Mouse (Mus musculus) bone marrow macrophage, adult 2 months (primary cell): Measurements from ENCODE around the gene Sh3bgrl. TPM values are rescaled to one million over a fixed set of nuclear protein-coding genes. Genes with fewer than 3 reads are reported as not detected.
"Not testable (repeated sequence)": the region's sequence is repeated elsewhere in the genome, so short reads cannot be mapped to it uniquely, and the experiment has no call there.

Source experiments
- H3K27ac ChIP-seq: 2 replicates; pipeline ENCODE4 v1.5.1; 2012; ENCODE audit warnings: low read depth, low read length; ENCODE audit not compliant: insufficient read depth
- H3K4me1 ChIP-seq: 2 replicates; pipeline ENCODE4 v1.6.1; 2012; ENCODE audit warnings: low read length; ENCODE audit not compliant: control insufficient read depth, insufficient read depth
- H3K4me3 ChIP-seq: 2 replicates; pipeline ENCODE4 v1.5.1; 2012; ENCODE audit warnings: mild to moderate bottlenecking, low read length, moderate library complexity; ENCODE audit not compliant: insufficient read depth
- CTCF ChIP-seq: IDR thresholded peaks from 2 replicates; pipeline ENCODE4 v1.5.1; 2012; ENCODE audit warnings: low read depth, mild to moderate bottlenecking, low read length, moderate library complexity
- POLR2A ChIP-seq: IDR thresholded peaks from 2 replicates; pipeline ENCODE4 v1.6.1; 2012; ENCODE audit warnings: mild to moderate bottlenecking, low read depth, low read length, borderline replicate concordance
- polyA plus RNA-seq: library from polyadenylated mRNA; stranded (reverse); fragments of >200 nt; gene quantifications from 2 replicates; pipeline ENCODE4 v1.2.4, GENCODE M21; 2012; ENCODE audit not compliant: missing spikeins, insufficient read depth, insufficient read length

Gene Sh3bgrl
- polyA plus RNA-seq = 340 and 347 TPM in 2 replicates

DNA sequence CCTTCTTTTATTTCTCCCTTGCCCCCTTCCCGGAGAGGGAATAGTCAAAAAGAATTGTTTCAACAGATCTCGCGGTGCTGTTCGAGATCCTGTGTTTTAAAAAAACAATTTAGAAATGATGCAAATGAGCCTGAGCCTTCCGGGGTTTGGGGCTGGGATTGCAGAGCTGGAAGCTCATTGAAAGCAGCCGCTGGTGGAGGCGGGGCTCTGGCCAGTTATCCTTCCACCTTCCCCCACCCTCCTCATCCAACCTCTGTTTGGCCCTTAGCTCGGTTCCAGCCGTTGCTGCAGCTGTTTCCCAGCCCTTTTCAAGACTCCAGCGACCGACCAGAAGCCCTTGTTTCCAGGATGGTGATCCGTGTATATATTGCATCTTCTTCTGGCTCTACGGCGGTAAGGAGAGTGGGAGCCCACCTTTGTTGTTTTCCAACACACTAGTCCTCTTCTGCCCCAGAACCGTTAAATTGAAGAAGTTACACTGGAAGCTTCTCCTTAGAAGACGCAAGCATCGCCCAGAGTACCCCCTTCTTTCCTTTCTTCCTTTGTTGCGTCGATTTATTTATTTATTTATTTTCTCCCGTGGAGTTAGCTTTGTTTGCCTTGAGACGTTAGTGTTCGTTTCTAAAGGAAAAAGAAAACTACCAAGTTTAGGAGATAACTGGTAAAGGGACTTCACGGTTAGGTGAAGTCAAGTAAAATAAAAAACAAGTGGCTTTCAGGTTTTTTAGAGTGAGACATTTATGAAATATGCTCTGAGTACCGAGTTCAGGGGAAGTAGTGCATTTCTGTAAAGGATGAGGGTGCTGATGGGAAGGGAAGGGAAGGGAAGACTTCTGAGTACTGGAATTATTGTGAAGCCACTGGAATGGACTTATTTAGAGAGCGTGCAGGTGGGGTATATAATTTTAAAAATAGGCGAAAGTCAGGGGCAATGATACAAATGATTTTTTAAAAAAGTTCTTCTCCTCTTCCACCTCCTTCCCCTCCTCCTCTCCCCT, at the start of gene Sh3bgrl:
Gene Sh3bgrl, plus strand, starts transcription at position 121 of the 998 bp plus-strand sequence.
- Histone ChIP-seq H3K4me3 (peak within 1 kb of the TSS; percentile 94), H3K4me1 (no peaks in the 10 kb centered on the region), H3K27ac (peak within 1 kb of the TSS; percentile 97)
- no peak for TF ChIP-seq CTCF
- no peak for TF ChIP-seq POLR2A

DNA sequence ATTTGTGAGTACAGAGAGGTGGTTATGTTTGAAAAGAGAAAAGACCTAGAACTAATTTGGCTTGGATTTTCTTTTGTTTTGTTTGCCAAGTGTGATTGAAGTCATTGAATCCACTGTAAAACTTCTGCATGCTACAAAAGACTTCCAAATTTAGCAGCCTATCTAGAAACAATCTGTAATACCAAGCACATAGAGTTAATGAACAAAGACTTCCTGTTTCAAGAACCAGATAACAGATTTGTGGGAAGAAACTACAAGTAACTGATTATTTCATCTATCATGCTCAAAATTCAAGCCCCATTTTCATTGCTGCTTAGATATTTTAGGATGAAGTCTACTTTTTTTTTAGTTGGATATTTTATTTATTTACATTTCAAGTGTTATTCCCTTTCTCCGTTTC, 47.4 kb upstream of the Sh3bgrl start:
- Histone ChIP-seq H3K4me3 (no peak overlapping the region), H3K4me1 (no peaks in the 10 kb centered on the region), H3K27ac (no peak overlapping the region)
- TF ChIP-seq POLR2A = no peak
- no peak for TF ChIP-seq CTCF

DNA sequence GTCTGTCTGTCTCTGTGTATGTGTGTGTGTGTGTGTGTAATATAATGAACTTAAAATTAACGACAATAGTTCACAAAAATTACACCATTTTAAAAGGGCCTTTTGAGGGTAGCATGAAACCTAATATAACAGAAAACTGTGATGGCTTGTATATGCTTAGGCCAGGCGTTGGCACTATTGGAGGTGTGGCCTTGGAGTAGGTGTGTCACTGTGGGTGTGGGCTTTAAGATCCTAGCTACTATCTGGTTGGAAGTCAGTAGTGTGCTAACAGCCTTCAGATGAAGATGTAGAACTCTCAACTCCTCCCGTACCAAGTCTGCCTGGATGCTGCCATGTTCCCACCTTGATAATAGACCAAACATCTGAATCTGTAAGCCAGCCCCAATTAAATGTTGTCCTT, 23.4 kb upstream of the Sh3bgrl start:
- TF ChIP-seq CTCF (no peak), POLR2A (no peak)
- no peaks in the 10 kb centered on the region for H3K4me1 ChIP-seq
- H3K4me3 ChIP-seq = no peak overlapping the region
- H3K27ac ChIP-seq = no peak overlapping the region

DNA sequence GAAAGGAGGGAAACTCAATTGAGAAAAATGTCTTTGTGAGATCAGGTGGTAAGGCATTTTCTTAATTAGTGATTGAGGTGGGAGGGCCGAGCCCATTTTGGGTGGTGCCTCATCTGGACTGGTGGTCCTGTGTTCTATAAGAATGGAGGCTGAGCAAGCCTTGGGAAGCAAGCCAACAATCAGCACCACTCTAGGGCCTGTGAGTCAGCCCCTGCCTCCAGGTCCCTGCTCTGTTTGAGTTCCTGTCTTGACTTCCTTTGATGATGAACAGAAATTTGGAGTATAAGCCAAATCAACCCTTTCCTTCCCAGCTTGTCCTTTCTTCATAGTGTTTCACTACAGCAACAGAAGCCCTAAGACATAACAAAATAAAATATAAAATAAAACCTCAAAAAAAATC, 19.4 kb upstream of the Sh3bgrl start:
- no peaks in the 10 kb centered on the region for H3K4me1 ChIP-seq
- H3K27ac ChIP-seq = no peak overlapping the region
- no peak overlapping the region for H3K4me3 ChIP-seq
- TF ChIP-seq POLR2A = no peak
- TF ChIP-seq CTCF = no peak

DNA sequence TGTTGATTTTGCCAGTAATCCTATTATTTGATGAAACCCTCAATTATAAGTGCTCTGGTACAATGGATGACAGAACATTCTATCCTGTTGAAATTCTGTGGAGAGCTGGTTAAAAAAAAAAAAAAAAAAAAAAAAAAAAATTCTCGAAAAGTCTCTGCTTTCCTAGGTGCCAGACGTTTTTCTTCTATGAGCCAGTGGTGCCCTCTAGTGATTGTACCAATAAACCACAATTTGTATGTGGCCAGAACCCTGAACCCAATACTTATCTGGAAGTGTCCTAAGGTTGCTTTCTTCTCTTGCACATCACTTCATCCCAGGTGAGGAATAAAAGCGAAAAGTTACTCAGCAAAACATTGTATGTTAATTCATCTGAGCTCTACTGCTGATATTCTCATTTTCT, 18.8 kb upstream of the Sh3bgrl start:
- no peak for TF ChIP-seq CTCF
- TF ChIP-seq POLR2A = no peak
- Histone ChIP-seq H3K27ac (no peak overlapping the region), H3K4me3 (no peak overlapping the region), H3K4me1 (no peaks in the 10 kb centered on the region)

DNA sequence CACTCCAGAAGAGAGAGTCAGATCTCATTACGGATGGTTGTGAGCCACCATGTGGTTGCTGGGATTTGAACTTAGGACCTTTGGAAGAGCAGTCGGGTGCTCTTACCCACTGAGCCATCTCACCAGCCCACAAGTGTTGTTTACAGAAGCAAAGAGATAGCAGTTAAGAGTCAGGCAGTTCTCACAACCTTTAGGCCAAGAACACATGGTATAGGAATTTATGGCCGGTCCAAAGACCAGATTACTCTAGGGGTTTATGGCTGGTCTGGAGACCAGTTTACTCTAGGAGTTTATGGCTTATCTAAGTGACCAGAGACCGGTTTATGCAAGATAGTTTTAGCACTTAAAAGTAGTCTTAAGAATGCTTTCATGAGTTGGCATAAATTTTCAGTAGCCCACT, 15.8 kb upstream of the Sh3bgrl start:
- H3K4me3 ChIP-seq, H3K27ac ChIP-seq, H3K4me1 ChIP-seq: not testable (repeated sequence)

DNA sequence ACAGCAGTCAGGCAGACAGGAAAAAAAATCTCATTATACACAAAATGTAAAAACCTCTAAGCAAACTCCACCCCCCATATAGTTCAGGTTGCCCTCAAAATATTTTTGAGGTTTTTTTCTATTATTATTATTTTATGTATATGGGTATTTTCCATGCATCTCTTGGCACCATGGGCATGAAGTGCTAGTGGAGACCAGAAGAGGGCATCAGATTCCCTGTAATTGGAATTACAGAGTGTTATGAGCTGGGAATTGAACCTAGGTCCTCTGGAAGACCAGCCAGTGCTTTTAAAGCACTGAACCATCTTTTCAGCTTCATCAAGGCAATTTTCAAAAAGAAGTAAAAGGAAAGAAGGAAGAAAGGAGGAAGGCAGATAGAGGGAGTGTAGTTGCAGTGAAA, 8.1 kb upstream of the Sh3bgrl start:
- no peak for TF ChIP-seq POLR2A
- TF ChIP-seq CTCF = no peak
- Histone ChIP-seq H3K27ac (no peak overlapping the region), H3K4me1 (no peaks in the 10 kb centered on the region), H3K4me3 (no peak overlapping the region)

DNA sequence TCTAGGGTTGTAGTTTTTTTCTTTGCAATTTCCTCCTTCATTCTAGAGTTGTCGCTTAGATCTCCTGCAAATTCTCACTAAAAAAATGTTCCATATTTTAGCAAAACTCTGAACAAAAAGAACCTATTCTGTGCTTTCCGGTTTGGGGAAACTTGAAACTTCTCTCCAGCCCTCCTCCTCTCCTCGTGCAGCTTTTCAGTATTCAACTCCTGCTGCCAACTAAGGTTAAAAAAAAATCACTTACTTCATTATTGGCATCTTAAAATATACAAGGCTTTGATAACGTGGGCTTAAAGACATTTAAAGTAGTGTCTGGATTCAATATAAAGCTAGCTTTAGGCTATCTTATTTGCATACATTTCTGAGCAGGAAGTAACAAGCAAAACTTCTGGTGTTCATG, 365 bp upstream of the Sh3bgrl start:
- Histone ChIP-seq H3K27ac (peak overlapping the region; percentile 77), H3K4me3 (peak overlapping the region; percentile 94), H3K4me1 (no peaks in the 10 kb centered on the region)
- TF ChIP-seq POLR2A = no peak
- TF ChIP-seq CTCF = no peak

DNA sequence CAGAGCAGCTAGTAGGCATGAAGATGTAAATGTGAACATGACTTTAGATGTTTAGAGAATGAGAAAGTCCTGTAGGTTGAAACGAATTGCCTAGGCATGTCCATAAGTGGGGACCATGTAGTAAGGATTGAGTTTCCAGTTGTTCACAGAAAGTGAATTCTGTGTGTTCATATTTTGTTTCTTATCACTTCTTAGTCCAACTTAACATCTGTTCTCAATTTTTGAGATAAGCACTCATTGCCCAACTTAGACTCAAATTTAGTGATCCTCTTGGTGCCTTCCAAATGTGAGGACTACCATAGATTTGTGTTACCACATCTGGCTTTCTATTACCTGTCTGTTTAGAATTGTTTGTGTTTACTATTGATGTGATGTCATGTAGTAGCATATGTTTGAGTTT, 3.3 kb downstream of the Sh3bgrl start:
- H3K27ac ChIP-seq = no peak overlapping the region
- H3K4me3 ChIP-seq = no peak overlapping the region
- H3K4me1 ChIP-seq = peaks cover 2% of the 10 kb centered on the region; the same call in 1 of the 2 replicates
- TF ChIP-seq CTCF (no peak), POLR2A (no peak)

DNA sequence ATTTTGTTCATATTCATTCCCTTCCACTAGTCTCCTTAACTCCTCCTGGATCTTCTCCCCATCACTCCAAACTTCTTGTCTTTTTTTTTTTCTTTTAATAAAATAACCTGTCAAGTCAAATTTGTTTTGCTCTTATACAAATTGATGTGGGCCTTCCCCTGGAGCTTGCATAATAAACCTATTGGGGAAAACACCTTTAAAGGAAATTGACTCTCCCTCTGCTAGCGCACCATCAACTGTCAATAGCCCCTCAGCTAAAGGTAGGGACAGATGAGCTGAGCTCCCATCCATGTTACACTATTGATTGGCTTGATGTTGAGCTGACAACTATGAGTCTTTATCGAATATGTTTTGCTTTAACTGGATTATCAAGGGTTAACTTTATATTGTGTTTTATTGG, 5.3 kb downstream of the Sh3bgrl start:
- peaks cover 4% of the 10 kb centered on the region; the same call in 1 of the 2 replicates for H3K4me1 ChIP-seq

More for the DNA sequence above, 5.3 kb downstream of the Sh3bgrl start:
- no peak overlapping the region for H3K27ac ChIP-seq
- no peak overlapping the region for H3K4me3 ChIP-seq
- no peak for TF ChIP-seq POLR2A
- no peak for TF ChIP-seq CTCF
